Mouse (Mus musculus) hindbrain, embryonic 16.5 days (tissue): Measurements from ENCODE around the gene Egfr. TPM values are rescaled to one million over a fixed set of nuclear protein-coding genes. Genes with fewer than 3 reads are reported as not detected.
A peak's percentile ranks its signal among the peaks of the same experiment; 100 is the strongest.

ENCODE experiments used
- ATAC-seq: fragments of 200-750 bp; cut with Nextera tagmentation; 2 replicates; pipeline ENCODE4 v1.8.0; 2017; ENCODE audit warnings: moderate TSS enrichment, moderate library complexity
- H3K27ac ChIP-seq: fragments of 300-500 bp; sonication (generic); 2 replicates; pipeline ENCODE4 v1.5.1; 2014; ENCODE audit warnings: low read depth, mild to moderate bottlenecking, control low read depth, low read length, moderate library complexity
- H3K27me3 ChIP-seq: fragments of 300-500 bp; sonication (generic); replicated peaks from 2 replicates; pipeline ENCODE4 v1.6.1; 2014; ENCODE audit warnings: low read length; ENCODE audit not compliant: control insufficient read depth, insufficient read depth
- H3K36me3 ChIP-seq: fragments of 300-500 bp; sonication (generic); 2 replicates; pipeline ENCODE4 v1.6.1; 2014; ENCODE audit warnings: mild to moderate bottlenecking, low read length, moderate library complexity, mixed read lengths; ENCODE audit not compliant: control insufficient read depth, insufficient read depth
- H3K4me1 ChIP-seq: fragments of 300-500 bp; sonication (generic); 2 replicates; pipeline ENCODE4 v1.6.1; 2014; ENCODE audit warnings: low read depth, low read length; ENCODE audit not compliant: control insufficient read depth, insufficient read depth
- H3K4me2 ChIP-seq: fragments of 300-500 bp; sonication (generic); 2 replicates; pipeline ENCODE4 v1.6.1; 2014; ENCODE audit warnings: mild to moderate bottlenecking, low read length, control low read depth, moderate library complexity
- H3K4me3 ChIP-seq: fragments of 300-500 bp; sonication (generic); 2 replicates; pipeline ENCODE4 v1.5.1; 2014; ENCODE audit warnings: mild to moderate bottlenecking, low read length, control low read depth, moderate library complexity
- H3K9ac ChIP-seq: fragments of 300-500 bp; sonication (generic); 2 replicates; pipeline ENCODE4 v1.6.1; 2014; ENCODE audit warnings: low read depth, mild to moderate bottlenecking, control low read depth, low read length, moderate library complexity
- H3K9me3 ChIP-seq: fragments of 300-500 bp; sonication (generic); 2 replicates; pipeline ENCODE4 v1.6.1; 2014; ENCODE audit warnings: mild to moderate bottlenecking, low read length, moderate library complexity; ENCODE audit not compliant: control insufficient read depth
- WGBS: fragments of 180-500 bp; shearing (Covaris S2); extraction: QIAGEN DNeasy Blood & Tissue Kit; methylation state at CpG from one replicate; pipeline ENCODE4 v1.1.7; 2014; 5-methylcytosine and 5-hydroxymethylcytosine counted together
- polyA plus RNA-seq: library from polyadenylated mRNA; unstranded; fragments of >200 nt; fragmentation: Nextera tagmentation; extraction: Ambion mirVana; gene quantifications from 2 replicates; pipeline ENCODE4 v1.2.1, GENCODE M21; 2015

Gene Egfr
- polyA plus RNA-seq, 1 experiment from 2014 or later, result 8.4 TPM

- H3K4me1 ChIP-seq, result peaks cover 2% of the 10 kb centered on the region; the same call in 1 of the 2 replicates
- H3K9ac ChIP-seq, result peak overlapping the region; percentile 74
- H3K9me3 ChIP-seq, result no peaks in the 10 kb centered on the region
- H3K36me3 ChIP-seq, result no peaks in the 10 kb centered on the region
- H3K4me2 ChIP-seq, result peak overlapping the region; percentile 96
- H3K27me3 ChIP-seq, result peaks cover 18% of the 10 kb centered on the region; the same call in 1 of the 2 replicates
- H3K4me3 ChIP-seq, result peak overlapping the region; percentile 77
- no peak overlapping the region for H3K27ac ChIP-seq
- no peak for ATAC-seq
- 34% methylated on average over 7 of the region's 7 CpGs for WGBS
Measured at GRCm38 (mm10) chr11:16751457-16751982, 483 bp upstream of the Egfr start.

DNA sequence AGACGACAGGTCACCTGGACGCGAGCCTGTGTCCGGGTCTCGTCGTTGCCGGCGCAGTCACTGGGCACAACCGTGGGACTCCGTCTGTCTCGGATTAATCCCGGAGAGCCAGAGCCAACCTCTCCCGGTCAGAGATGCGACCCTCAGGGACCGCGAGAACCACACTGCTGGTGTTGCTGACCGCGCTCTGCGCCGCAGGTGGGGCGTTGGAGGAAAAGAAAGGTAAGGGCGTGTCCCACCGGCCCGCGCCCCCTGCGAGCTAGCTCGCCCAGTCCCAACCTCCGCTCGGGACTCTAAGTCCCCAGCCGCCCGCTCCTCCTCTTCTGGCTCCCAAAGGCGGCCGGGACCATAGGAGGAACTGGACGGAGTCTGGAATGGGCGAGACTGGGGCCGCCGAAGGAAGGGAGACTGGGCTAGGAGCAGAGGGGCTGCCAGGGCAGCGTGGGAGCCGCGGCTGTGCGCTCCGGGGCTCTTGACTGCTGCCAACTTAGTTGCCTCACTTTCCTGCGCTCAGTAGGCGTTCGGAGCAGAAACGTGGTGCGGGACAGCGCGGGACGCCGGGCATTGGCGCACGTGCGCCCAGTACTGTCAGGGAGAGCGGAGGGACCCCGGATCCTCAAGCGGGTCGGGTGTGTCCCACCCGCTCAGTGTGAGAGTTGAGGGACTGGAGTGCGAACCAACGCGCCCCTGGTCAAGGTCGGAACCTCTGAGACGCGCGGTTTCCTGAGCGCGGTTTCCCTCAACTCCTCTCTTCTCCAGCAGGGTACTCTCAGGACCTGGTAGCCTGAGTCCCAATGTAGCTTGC is 548 bp downstream of the Egfr start:
- Histone ChIP-seq H3K27me3 (peaks cover 18% of the 10 kb centered on the region; the same call in 1 of the 2 replicates), H3K9me3 (no peaks in the 10 kb centered on the region), H3K27ac (no peak overlapping the region; the same call in 1 of the 2 replicates), H3K4me2 (peak overlapping the region; percentile 96), H3K4me1 (peaks cover 2% of the 10 kb centered on the region; the same call in 1 of the 2 replicates), H3K4me3 (peak overlapping the region; percentile 77), H3K36me3 (no peaks in the 10 kb centered on the region), H3K9ac (peak overlapping the region; percentile 74)
- WGBS, result under 1% methylated on average over 67 of the region's 68 CpGs
- ATAC-seq, result peak; percentile 77

- WGBS, result 36% methylated on average over 18 of the region's 18 CpGs
- ATAC-seq, result no peak; the same call in 1 of the 2 replicates
- Histone ChIP-seq H3K4me2 (peak overlapping the region; percentile 96), H3K27ac (no peak overlapping the region), H3K9ac (peak overlapping the region; percentile 74; the same call in 1 of the 2 replicates), H3K4me3 (peak overlapping the region; percentile 77), H3K4me1 (peaks cover 2% of the 10 kb centered on the region; the same call in 1 of the 2 replicates), H3K9me3 (no peaks in the 10 kb centered on the region), H3K27me3 (peaks cover 18% of the 10 kb centered on the region; the same call in 1 of the 2 replicates), H3K36me3 (no peaks in the 10 kb centered on the region)
Measured at GRCm38 (mm10) chr11:16753154-16754040, 1.4 kb downstream of the Egfr start.

GRCm38 (mm10) chr11:16759930-16760329 is 7.9 kb downstream of the Egfr start:
- H3K27me3 ChIP-seq, result no peaks in the 10 kb centered on the region
- H3K4me3 ChIP-seq, result no peak overlapping the region
- no peaks in the 10 kb centered on the region for H3K9me3 ChIP-seq
- no peaks in the 10 kb centered on the region for H3K36me3 ChIP-seq
- no peak overlapping the region for H3K9ac ChIP-seq
- H3K27ac ChIP-seq, result no peak overlapping the region
- H3K4me1 ChIP-seq, result no peaks in the 10 kb centered on the region
- H3K4me2 ChIP-seq, result no peak overlapping the region
- WGBS, result 93% methylated on average over 6 of the region's 6 CpGs
- ATAC-seq, result no peak

DNA sequence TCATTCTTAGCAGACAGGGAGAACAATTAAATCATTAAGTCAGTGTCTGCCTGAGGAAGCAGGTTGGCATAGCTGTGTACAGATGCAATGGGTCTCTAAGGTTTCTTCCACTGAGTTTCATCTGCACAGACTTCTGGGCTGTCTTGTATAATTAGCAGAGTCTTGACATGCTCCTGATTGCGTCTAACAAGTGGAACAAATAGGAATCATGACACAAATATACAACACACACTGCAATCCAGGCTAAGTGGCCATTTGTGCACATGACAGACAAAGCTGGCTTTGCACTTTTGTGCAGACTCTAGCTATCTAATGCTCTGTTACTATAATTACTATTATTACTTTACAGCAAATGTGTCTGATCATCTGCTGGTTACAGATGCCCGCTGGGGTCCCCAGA is 9.2 kb downstream of the Egfr start:
- Histone ChIP-seq H3K27me3 (no peaks in the 10 kb centered on the region), H3K4me2 (no peak overlapping the region), H3K9ac (no peak overlapping the region), H3K9me3 (no peaks in the 10 kb centered on the region), H3K36me3 (no peaks in the 10 kb centered on the region), H3K4me3 (no peak overlapping the region), H3K27ac (no peak overlapping the region), H3K4me1 (no peaks in the 10 kb centered on the region)
- no peak for ATAC-seq
- 76% methylated on average over 2 of the region's 2 CpGs for WGBS

- H3K9me3 ChIP-seq, result no peaks in the 10 kb centered on the region
- no peaks in the 10 kb centered on the region for H3K27me3 ChIP-seq
- no peak overlapping the region for H3K4me2 ChIP-seq
- no peaks in the 10 kb centered on the region for H3K4me1 ChIP-seq
- ATAC-seq, result no peak
- no peaks in the 10 kb centered on the region for H3K36me3 ChIP-seq
- WGBS, result 74% methylated on average over 9 of the region's 9 CpGs
- no peak overlapping the region for H3K27ac ChIP-seq
- no peak overlapping the region for H3K4me3 ChIP-seq
- no peak overlapping the region for H3K9ac ChIP-seq
Measured at GRCm38 (mm10) chr11:16766038-16766815, 14.2 kb downstream of the Egfr start.

- H3K9ac ChIP-seq, result no peak overlapping the region
- WGBS, result 92% methylated on average over 2 of the region's 2 CpGs
Measured at GRCm38 (mm10) chr11:16767984-16768383, 16.0 kb downstream of the Egfr start.

GRCm38 (mm10) chr11:16769276-16769675 is 17.3 kb downstream of the Egfr start:
- 96% methylated on average over 4 of the region's 4 CpGs for WGBS
- H3K9me3 ChIP-seq, result no peaks in the 10 kb centered on the region
- H3K27me3 ChIP-seq, result no peaks in the 10 kb centered on the region
- H3K36me3 ChIP-seq, result no peaks in the 10 kb centered on the region
- H3K4me1 ChIP-seq, result no peaks in the 10 kb centered on the region
- no peak overlapping the region for H3K4me3 ChIP-seq
- no peak overlapping the region for H3K4me2 ChIP-seq
- no peak overlapping the region for H3K9ac ChIP-seq
- H3K27ac ChIP-seq, result no peak overlapping the region
- ATAC-seq, result no peak

More at GRCm38 (mm10) chr11:16767984-16768383, 16.0 kb downstream of the Egfr start:
- ATAC-seq, result no peak
- Histone ChIP-seq H3K4me2 (no peak overlapping the region), H3K4me1 (no peaks in the 10 kb centered on the region), H3K9me3 (no peaks in the 10 kb centered on the region), H3K27me3 (no peaks in the 10 kb centered on the region), H3K4me3 (no peak overlapping the region), H3K27ac (no peak overlapping the region), H3K36me3 (no peaks in the 10 kb centered on the region)
